ENCODE assay signal across 11 mouse cellular contexts in genomic region chr10:23715511-23715910, GRCm38 (mm10).
"Had no signal": no experiment of that assay in that cellular context is flagged by ENCODE, and none has a peak within 500 bp of the region (broad histone marks: within the 10 kb centered on the region; RNA-seq: fewer than 3 reads in every experiment).

No protein-coding gene starts in this region.

- H3K9ac ChIP-seq: limb, embryonic 13.5 days; liver, embryonic 14.5 days; midbrain, embryonic 13.5 days had no signal

- ATAC-seq: intestine, embryonic 16.5 days; midbrain, embryonic 13.5 days had no signal

- H3K4me2 ChIP-seq: limb, embryonic 13.5 days; midbrain, embryonic 13.5 days had no signal

- H3K27ac ChIP-seq: limb, embryonic 13.5 days; liver, embryonic 14.5 days; midbrain, embryonic 13.5 days; stomach, postnatal 0 days had no signal

- H3K36me3 ChIP-seq: limb, embryonic 13.5 days; midbrain, embryonic 13.5 days had no signal

- H3K4me3 ChIP-seq: limb, embryonic 13.5 days; midbrain, embryonic 13.5 days had no signal

- H3K9me3 ChIP-seq: midbrain, embryonic 13.5 days had no signal

- DNase-seq: kidney, adult 8-10 months; layer of hippocampus, adult 9-11 months; layer of hippocampus, postnatal 36 days; lung, adult 18-20 months; lung, postnatal 36 days; thymus, postnatal 4 days had no signal

- H3K27me3 ChIP-seq: midbrain, embryonic 13.5 days had no signal
